ENCODE assay signal across 8 mouse cellular contexts in the genomic region with DNA sequence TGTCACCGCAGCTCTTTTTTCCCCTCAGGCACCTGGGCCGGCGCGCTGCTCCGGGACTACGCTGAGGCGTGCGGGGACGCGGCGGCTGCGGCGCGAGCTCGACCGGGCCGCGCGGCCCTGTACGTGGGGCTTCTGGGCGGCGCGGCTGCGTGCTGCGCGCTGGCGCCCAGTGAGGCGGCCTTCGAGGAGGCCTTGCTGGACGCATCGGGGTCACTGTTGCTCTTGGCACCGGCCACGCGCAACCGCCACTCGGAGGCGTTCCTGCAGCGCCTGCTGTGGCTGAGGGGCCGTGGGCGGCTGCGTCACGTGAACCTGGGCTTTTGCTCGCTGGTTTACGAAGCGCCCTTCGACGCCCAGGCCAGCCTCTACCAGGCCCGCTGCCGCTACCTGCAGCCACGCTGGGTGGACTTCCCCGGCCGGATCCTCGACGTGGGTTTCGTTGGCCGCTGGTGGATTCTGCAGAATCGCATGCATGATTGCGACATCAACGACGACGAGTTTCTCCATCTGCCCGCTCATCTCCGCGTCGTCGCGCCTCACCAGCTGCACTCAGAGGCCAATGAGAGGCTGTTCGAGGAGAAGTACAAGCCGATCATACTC. TPM values are rescaled to one million over a fixed set of nuclear protein-coding genes. Genes with fewer than 3 reads are reported as not detected.
A peak's percentile ranks its signal among the peaks of the same experiment; 100 is the strongest.
DNase-seq lines count a peak whose midpoint lies in the region; ATAC-seq and TF ChIP-seq lines count a peak whose summit lies in the region.

No protein-coding gene starts in this region.

- H3K9me3 ChIP-seq in intestine, embryonic 14.5 days (ENCODE audit: control insufficient read depth, low read length): no peaks in the 10 kb centered on the region
- no peaks in the 10 kb centered on the region for H3K9me3 ChIP-seq in limb, embryonic 14.5 days (ENCODE audit: control insufficient read depth, low read length)
- H3K9me3 ChIP-seq in midbrain, embryonic 13.5 days: no peaks in the 10 kb centered on the region
- no peaks in the 10 kb centered on the region for H3K9me3 ChIP-seq in stomach, embryonic 14.5 days (ENCODE audit: control insufficient read depth, low read depth, low read length)

- H3K36me3 ChIP-seq in intestine, embryonic 14.5 days (ENCODE audit: control insufficient read depth, insufficient read depth, low read length): peaks cover 46% of the 10 kb centered on the region
- H3K36me3 ChIP-seq in limb, embryonic 14.5 days (ENCODE audit: control insufficient read depth, insufficient read depth, low read length): peaks cover 50% of the 10 kb centered on the region
- H3K36me3 ChIP-seq in midbrain, embryonic 13.5 days: peaks cover 40% of the 10 kb centered on the region
- H3K36me3 ChIP-seq in stomach, embryonic 14.5 days (ENCODE audit: control insufficient read depth, insufficient read depth, low read length): peaks cover 27% of the 10 kb centered on the region

- peaks cover 8% of the 10 kb centered on the region; the same call in 1 of the 2 replicates for H3K4me1 ChIP-seq in cerebellum, adult 2 months (ENCODE audit: control insufficient read depth, insufficient read depth, low read length)
- H3K4me1 ChIP-seq in intestine, embryonic 14.5 days (replicated peaks; ENCODE audit: control insufficient read depth, insufficient read depth, low read length): peaks cover 14% of the 10 kb centered on the region
- peaks cover 15% of the 10 kb centered on the region; the same call in 1 of the 2 replicates for H3K4me1 ChIP-seq in limb, embryonic 14.5 days (ENCODE audit: control insufficient read depth, insufficient read depth, low read length)
- peaks cover 33% of the 10 kb centered on the region for H3K4me1 ChIP-seq in midbrain, embryonic 13.5 days (replicated peaks)
- peaks cover 19% of the 10 kb centered on the region for H3K4me1 ChIP-seq in stomach, embryonic 14.5 days (ENCODE audit: control insufficient read depth, insufficient read depth, low read length)

- no peak for TF ChIP-seq CTCF in cerebellum, adult 2 months (IDR thresholded peaks at IDR 0.05; ENCODE audit: borderline replicate concordance, insufficient read depth, low read depth, low read length)

- no peak for TF ChIP-seq POLR2A in cerebellum, adult 2 months (IDR thresholded peaks at IDR 0.05; ENCODE audit: borderline replicate concordance, insufficient read depth, low read length)
- no peak for TF ChIP-seq POLR2A in limb, embryonic 14.5 days (IDR thresholded peaks at IDR 0.05; ENCODE audit: borderline replicate concordance, extremely low read depth, insufficient read depth, insufficient read length)

- under 1% methylated on average over 69 of the region's 69 CpGs for WGBS in cerebellum, adult 2 months
- 1% methylated on average over 69 of the region's 69 CpGs for WGBS in intestine, embryonic 14.5 days
- WGBS in limb, embryonic 14.5 days: 4% methylated on average over 41 of the region's 69 CpGs
- 2% methylated on average over 69 of the region's 69 CpGs for WGBS in midbrain, embryonic 13.5 days
- under 1% methylated on average over 55 of the region's 69 CpGs for WGBS in stomach, embryonic 14.5 days

- peak overlapping the region; percentile 88 for H3K9ac ChIP-seq in intestine, embryonic 14.5 days (ENCODE audit: low read length)
- H3K9ac ChIP-seq in limb, embryonic 14.5 days (ENCODE audit: low read depth, low read length, severe bottlenecking): peak overlapping the region; percentile 88
- peak overlapping the region; percentile 94 for H3K9ac ChIP-seq in midbrain, embryonic 13.5 days (replicated peaks)
- H3K9ac ChIP-seq in stomach, embryonic 14.5 days (replicated peaks; ENCODE audit: low read depth, low read length): peak overlapping the region; percentile 83

- H3K27me3 ChIP-seq in cerebellum, adult 2 months (ENCODE audit: control insufficient read depth, insufficient read depth, low read length): no peaks in the 10 kb centered on the region
- no peaks in the 10 kb centered on the region for H3K27me3 ChIP-seq in intestine, embryonic 14.5 days (replicated peaks; ENCODE audit: control insufficient read depth, insufficient read depth, low read length)
- no peaks in the 10 kb centered on the region for H3K27me3 ChIP-seq in limb, embryonic 14.5 days (ENCODE audit: control insufficient read depth, insufficient read depth, low read length)
- H3K27me3 ChIP-seq in midbrain, embryonic 13.5 days: no peaks in the 10 kb centered on the region
- no peaks in the 10 kb centered on the region for H3K27me3 ChIP-seq in stomach, embryonic 14.5 days (ENCODE audit: control insufficient read depth, insufficient read depth, low read length)

- peak overlapping the region; percentile 94 for H3K4me2 ChIP-seq in intestine, embryonic 14.5 days (ENCODE audit: low read length)
- H3K4me2 ChIP-seq in limb, embryonic 14.5 days (replicated peaks; ENCODE audit: low read depth, low read length, severe bottlenecking): peak overlapping the region; percentile 84
- H3K4me2 ChIP-seq in midbrain, embryonic 13.5 days (replicated peaks): peak overlapping the region; percentile 98
- peak overlapping the region; percentile 93 for H3K4me2 ChIP-seq in stomach, embryonic 14.5 days (replicated peaks; ENCODE audit: low read depth, low read length)

- ATAC-seq in frontal cortex, adult (ENCODE audit: low TSS enrichment): peak; percentile 32
- ATAC-seq in intestine, embryonic 14.5 days (replicated peaks; ENCODE audit: low FRiP score, low TSS enrichment, low read depth): peak; percentile 59
- ATAC-seq in limb, embryonic 14.5 days (ENCODE audit: low FRiP score, low read depth): peak; percentile 25
- ATAC-seq in midbrain, embryonic 13.5 days: no peak; the same call in none of the 2 replicates
- peak; percentile 48; the same call in 1 of the 2 replicates for ATAC-seq in stomach, embryonic 14.5 days (ENCODE audit: insufficient number of reproducible peaks, insufficient read depth, low FRiP score, low read depth)

- peak overlapping the region; percentile 93 for H3K4me3 ChIP-seq in cerebellum, adult 2 months (replicated peaks; ENCODE audit: insufficient read depth, low read depth, low read length)
- peak overlapping the region; percentile 98 for H3K4me3 ChIP-seq in intestine, embryonic 14.5 days (ENCODE audit: low read depth, low read length)
- peak overlapping the region; percentile 90 for H3K4me3 ChIP-seq in limb, embryonic 14.5 days (replicated peaks; ENCODE audit: low read length)
- H3K4me3 ChIP-seq in midbrain, embryonic 13.5 days (replicated peaks): peak overlapping the region; percentile 100
- peak overlapping the region; percentile 93 for H3K4me3 ChIP-seq in stomach, embryonic 14.5 days (ENCODE audit: low read depth, low read length)

- H3K27ac ChIP-seq in cerebellum, adult 2 months (ENCODE audit: insufficient read depth, low read length): peak overlapping the region; percentile 30
- H3K27ac ChIP-seq in intestine, embryonic 14.5 days (ENCODE audit: low read depth): peak overlapping the region; percentile 69
- H3K27ac ChIP-seq in limb, embryonic 14.5 days (replicated peaks; ENCODE audit: low read depth, low read length): peak overlapping the region; percentile 71
- H3K27ac ChIP-seq in midbrain, embryonic 13.5 days: peak overlapping the region; percentile 91
- peak overlapping the region; percentile 70 for H3K27ac ChIP-seq in stomach, embryonic 14.5 days (ENCODE audit: low read length)

- peak in 1 of 2 experiments; percentile 59 for DNase-seq in cerebellum, adult 2 months
- no peak for DNase-seq in cerebellum, adult 11-12 months
- DNase-seq in adrenal gland, postnatal 36 days: peak; percentile 78 to 79
- DNase-seq in intestine, embryonic 14.5 days (ENCODE audit: low spot score): peak; percentile 66
- DNase-seq in limb, embryonic 14.5 days (ENCODE audit: low spot score): no peak

RNA-seq across cellular contexts. Expression of a gene that starts 0.6 kb away (rescaled TPM):
- polyA plus RNA-seq in cerebellum, adult 2 months (2012; rRNA removed): 30.9 and 31.3 TPM in 2 replicates
- 10 to 100 TPM; 23.3 to 39.1 TPM for total RNA-seq in adrenal gland, postnatal 36 days (2021)
- polyA plus RNA-seq in intestine, embryonic 14.5 days (2014; fragmentation: Nextera tagmentation; extraction: Ambion mirVana): 20.8 and 23.3 TPM in 2 replicates
- 19.6 and 24.0 TPM in 2 replicates for polyA plus RNA-seq in limb, embryonic 14.5 days (2012; rRNA removed)
- 18.1 and 23.6 TPM in 2 replicates for polyA plus RNA-seq in limb, embryonic 14.5 days (2014; fragmentation: Nextera tagmentation; extraction: Ambion mirVana)
- 28.7 and 28.8 TPM in 2 replicates for polyA plus RNA-seq in midbrain, embryonic 13.5 days (2015; fragmentation: Nextera tagmentation; extraction: Ambion mirVana)
- 26.9 and 27.5 TPM in 2 replicates for polyA plus RNA-seq in stomach, embryonic 14.5 days (2014; fragmentation: Nextera tagmentation; extraction: Ambion mirVana)

RNA-seq across cellular contexts. Expression of a gene that starts 0.7 kb away (rescaled TPM):
- 53.1 and 53.4 TPM in 2 replicates for polyA plus RNA-seq in cerebellum, adult 2 months (2012; rRNA removed)
- 10 to 100 TPM; 57.4 to 68.8 TPM for total RNA-seq in adrenal gland, postnatal 36 days (2021)
- 32.7 and 32.9 TPM in 2 replicates for polyA plus RNA-seq in intestine, embryonic 14.5 days (2014; fragmentation: Nextera tagmentation; extraction: Ambion mirVana)
- polyA plus RNA-seq in limb, embryonic 14.5 days (2012; rRNA removed): 35.5 and 40.8 TPM in 2 replicates
- polyA plus RNA-seq in limb, embryonic 14.5 days (2014; fragmentation: Nextera tagmentation; extraction: Ambion mirVana): 39.8 and 43.0 TPM in 2 replicates
- polyA plus RNA-seq in midbrain, embryonic 13.5 days (2015; fragmentation: Nextera tagmentation; extraction: Ambion mirVana): 52.8 and 58.6 TPM in 2 replicates
- 29.4 and 33.4 TPM in 2 replicates for polyA plus RNA-seq in stomach, embryonic 14.5 days (2014; fragmentation: Nextera tagmentation; extraction: Ambion mirVana)

RNA-seq across cellular contexts. Expression of a gene that starts 22.7 kb away (rescaled TPM):
- 88.8 and 96.7 TPM in 2 replicates for polyA plus RNA-seq in cerebellum, adult 2 months (2012; rRNA removed)
- 10 to 100 TPM; 74.6 to 80.8 TPM for total RNA-seq in adrenal gland, postnatal 36 days (2021)
- polyA plus RNA-seq in intestine, embryonic 14.5 days (2014; fragmentation: Nextera tagmentation; extraction: Ambion mirVana): 92.6 and 96.3 TPM in 2 replicates
- 94.4 and 94.8 TPM in 2 replicates for polyA plus RNA-seq in limb, embryonic 14.5 days (2012; rRNA removed)
- 81.1 and 90.4 TPM in 2 replicates for polyA plus RNA-seq in limb, embryonic 14.5 days (2014; fragmentation: Nextera tagmentation; extraction: Ambion mirVana)
- 172 and 183 TPM in 2 replicates for polyA plus RNA-seq in midbrain, embryonic 13.5 days (2015; fragmentation: Nextera tagmentation; extraction: Ambion mirVana)
- 91.8 and 95.0 TPM in 2 replicates for polyA plus RNA-seq in stomach, embryonic 14.5 days (2014; fragmentation: Nextera tagmentation; extraction: Ambion mirVana)

RNA-seq across cellular contexts. Expression of a gene that starts 46.5 kb away (rescaled TPM):
- polyA plus RNA-seq in cerebellum, adult 2 months (2012; rRNA removed): 51.0 and 57.1 TPM in 2 replicates
- total RNA-seq in adrenal gland, postnatal 36 days (2021): 10 to 100 TPM; 42.2 to 45.0 TPM
- 39.5 and 54.4 TPM in 2 replicates for polyA plus RNA-seq in intestine, embryonic 14.5 days (2014; fragmentation: Nextera tagmentation; extraction: Ambion mirVana)
- polyA plus RNA-seq in limb, embryonic 14.5 days (2012; rRNA removed): 171 and 242 TPM in 2 replicates
- polyA plus RNA-seq in limb, embryonic 14.5 days (2014; fragmentation: Nextera tagmentation; extraction: Ambion mirVana): 71.5 and 80.3 TPM in 2 replicates
- polyA plus RNA-seq in midbrain, embryonic 13.5 days (2015; fragmentation: Nextera tagmentation; extraction: Ambion mirVana): 32.1 and 39.6 TPM in 2 replicates
- 39.7 and 42.7 TPM in 2 replicates for polyA plus RNA-seq in stomach, embryonic 14.5 days (2014; fragmentation: Nextera tagmentation; extraction: Ambion mirVana)

Comparison
In these comparisons a context has a peak if more than half of its experiments do, and no peak if none do; other contexts are left out.
1. DNase-seq: peak in adrenal gland, postnatal 36 days (2 of 2) and intestine, embryonic 14.5 days (single experiment); none in cerebellum, adult 11-12 months (single experiment) and limb, embryonic 14.5 days (single experiment).
2. H3K27ac ChIP-seq: peak in every context shown above with its lines; median percentile 91 in midbrain, embryonic 13.5 days; 71 in limb, embryonic 14.5 days; 70 in stomach, embryonic 14.5 days; 69 in intestine, embryonic 14.5 days; 30 in cerebellum, adult 2 months.
3. Peak in every context shown above with its lines, with median percentiles within 50 percentile points of each other: H3K4me3 ChIP-seq, H3K4me2 ChIP-seq and H3K9ac ChIP-seq.